ENCODE assay signal across 8 mouse cellular contexts in genomic region chr5:138279585-138280424, GRCm38 (mm10). TPM values are rescaled to one million over a fixed set of nuclear protein-coding genes. Genes with fewer than 3 reads are reported as not detected.
A peak's percentile ranks its signal among the peaks of the same experiment; 100 is the strongest.
DNase-seq lines count a peak whose midpoint lies in the region; ATAC-seq and TF ChIP-seq lines count a peak whose summit lies in the region.

Gene Gm43720, minus strand, starts transcription at chr5:138279958.
Gene Gpc2, minus strand, starts transcription at chr5:138280005.
Gene Stag3, plus strand, starts transcription at chr5:138280240.

- H3K9me3 ChIP-seq in forebrain, embryonic 16.5 days (ENCODE audit: control insufficient read depth, low read length) = peaks cover 7% of the 10 kb centered on the region
- H3K9me3 ChIP-seq in lung, embryonic 14.5 days (ENCODE audit: low read depth, low read length) = peaks cover 9% of the 10 kb centered on the region; the same call in 1 of the 2 replicates
- H3K9me3 ChIP-seq in neural tube, embryonic 15.5 days (replicated peaks) = no peaks in the 10 kb centered on the region

- TF ChIP-seq POLR2A in cerebellum, adult 2 months (IDR thresholded peaks at IDR 0.05; ENCODE audit: borderline replicate concordance, insufficient read depth, low read length) = no peak
- TF ChIP-seq POLR2A in testis, adult 2 months (IDR thresholded peaks at IDR 0.05; ENCODE audit: control insufficient read depth, low read depth, low read length) = no peak

- under 1% methylated on average over 56 of the region's 56 CpGs for WGBS in cerebellum, adult 2 months
- 0% methylated on average over 56 of the region's 56 CpGs for WGBS in forebrain, embryonic 16.5 days
- under 1% methylated on average over 56 of the region's 56 CpGs for WGBS in lung, embryonic 14.5 days
- WGBS in neural tube, embryonic 15.5 days = under 1% methylated on average over 56 of the region's 56 CpGs

- H3K9ac ChIP-seq in forebrain, embryonic 16.5 days (replicated peaks; ENCODE audit: low read depth, low read length) = peak within 1 kb of the TSS; percentile 86
- peak within 1 kb of the TSS; percentile 71 for H3K9ac ChIP-seq in lung, embryonic 14.5 days
- H3K9ac ChIP-seq in neural tube, embryonic 15.5 days (replicated peaks) = peak within 1 kb of the TSS; percentile 74

- peak within 1 kb of the TSS; percentile 29 for H3K4me3 ChIP-seq in cerebellum, adult 2 months (replicated peaks; ENCODE audit: insufficient read depth, low read depth, low read length)
- H3K4me3 ChIP-seq in forebrain, embryonic 16.5 days (replicated peaks; ENCODE audit: low read length) = peak within 1 kb of the TSS; percentile 82
- peak within 1 kb of the TSS; percentile 60 for H3K4me3 ChIP-seq in lung, embryonic 14.5 days (ENCODE audit: low read depth, low read length)
- H3K4me3 ChIP-seq in neural tube, embryonic 15.5 days (replicated peaks) = peak within 1 kb of the TSS; percentile 61
- H3K4me3 ChIP-seq in testis, adult 2 months (ENCODE audit: control insufficient read depth, low read depth, low read length) = peak within 1 kb of the TSS; percentile 98

- 0 out of 2 replicates have a peak, but pooled peaks cover 8% of the 10 kb centered on the region for H3K36me3 ChIP-seq in forebrain, embryonic 16.5 days (ENCODE audit: control insufficient read depth, insufficient read depth)
- H3K36me3 ChIP-seq in lung, embryonic 14.5 days (ENCODE audit: insufficient read depth) = peaks cover 17% of the 10 kb centered on the region; the same call in 1 of the 2 replicates
- H3K36me3 ChIP-seq in neural tube, embryonic 15.5 days = peaks cover 7% of the 10 kb centered on the region
- peaks cover 2% of the 10 kb centered on the region for H3K36me3 ChIP-seq in testis, adult 2 months (ENCODE audit: control insufficient read depth, insufficient read depth, low read length)

- no peak within 1 kb of the TSS for H3K27ac ChIP-seq in cerebellum, adult 2 months (ENCODE audit: insufficient read depth, low read length)
- peak within 1 kb of the TSS; percentile 86 for H3K27ac ChIP-seq in forebrain, embryonic 16.5 days (ENCODE audit: low read length)
- no peak within 1 kb of the TSS for H3K27ac ChIP-seq in lung, embryonic 14.5 days (ENCODE audit: low read depth)
- H3K27ac ChIP-seq in neural tube, embryonic 15.5 days (replicated peaks) = peak within 1 kb of the TSS; percentile 81
- peak within 1 kb of the TSS; percentile 98 for H3K27ac ChIP-seq in testis, adult 2 months (ENCODE audit: control insufficient read depth, insufficient read depth, low read depth, low read length)

- ATAC-seq in forebrain, embryonic 16.5 days = peak; percentile 98
- ATAC-seq in lung, embryonic 14.5 days (ENCODE audit: insufficient read depth) = peak; percentile 99
- ATAC-seq in neural tube, embryonic 15.5 days (ENCODE audit: low FRiP score) = peak; percentile 98

- intact Hi-C loops in heart, postnatal 25 days (cut with DNase I) = no loop called here

- no peak for TF ChIP-seq CTCF in cerebellum, adult 2 months (IDR thresholded peaks at IDR 0.05; ENCODE audit: borderline replicate concordance, insufficient read depth, low read depth, low read length)
- TF ChIP-seq CTCF in lung, embryonic 14.5 days (IDR thresholded peaks at IDR 0.05; ENCODE audit: low read depth) = no peak
- TF ChIP-seq CTCF in testis, adult 2 months (IDR thresholded peaks at IDR 0.05; ENCODE audit: control insufficient read depth, insufficient read depth, insufficient replicate concordance, low read depth, low read length) = no peak

- H3K4me1 ChIP-seq in cerebellum, adult 2 months (ENCODE audit: control insufficient read depth, insufficient read depth, low read length) = no peaks in the 10 kb centered on the region
- H3K4me1 ChIP-seq in forebrain, embryonic 16.5 days (replicated peaks; ENCODE audit: control insufficient read depth, insufficient read depth, low read length) = peaks cover 47% of the 10 kb centered on the region
- peaks cover 8% of the 10 kb centered on the region for H3K4me1 ChIP-seq in lung, embryonic 14.5 days (ENCODE audit: insufficient read depth)
- peaks cover 48% of the 10 kb centered on the region for H3K4me1 ChIP-seq in neural tube, embryonic 15.5 days
- peaks cover 20% of the 10 kb centered on the region for H3K4me1 ChIP-seq in testis, adult 2 months (ENCODE audit: control insufficient read depth, insufficient read depth, low read length)

- H3K4me2 ChIP-seq in forebrain, embryonic 16.5 days (ENCODE audit: low read length) = peak within 1 kb of the TSS; percentile 93
- peak within 1 kb of the TSS; percentile 66 for H3K4me2 ChIP-seq in lung, embryonic 14.5 days
- peak within 1 kb of the TSS; percentile 78 for H3K4me2 ChIP-seq in neural tube, embryonic 15.5 days

- DNase-seq in Muller cell, postnatal 12 days (ENCODE audit: inconsistent ontology term) = peak; percentile 100
- DNase-seq in cerebellum, adult 2 months = peak; percentile 51 to 63
- DNase-seq in heart, postnatal 25 days (ENCODE audit: low spot score) = peak; percentile 74
- peak; percentile 62 to 73 for DNase-seq in layer of hippocampus, adult 18-20 months (ENCODE audit: low spot score in 2 of 2)
- DNase-seq in lung, embryonic 14.5 days = peak; percentile 99

- H3K27me3 ChIP-seq in cerebellum, adult 2 months (ENCODE audit: control insufficient read depth, insufficient read depth, low read length) = no peaks in the 10 kb centered on the region
- H3K27me3 ChIP-seq in forebrain, embryonic 16.5 days (replicated peaks; ENCODE audit: control insufficient read depth, insufficient read depth, low read length) = 0 out of 2 replicates have a peak, but pooled peaks cover 2% of the 10 kb centered on the region
- no peaks in the 10 kb centered on the region; the same call in 1 of the 2 replicates for H3K27me3 ChIP-seq in lung, embryonic 14.5 days (ENCODE audit: insufficient read depth, low read length)
- no peaks in the 10 kb centered on the region for H3K27me3 ChIP-seq in neural tube, embryonic 15.5 days (replicated peaks)
- H3K27me3 ChIP-seq in testis, adult 2 months (ENCODE audit: control insufficient read depth, insufficient read depth, low read length) = no peaks in the 10 kb centered on the region

RNA-seq across cellular contexts. Expression of gene Gm43720, which starts in this region (rescaled TPM):
- polyA plus RNA-seq in cerebellum, adult 2 months (2012; rRNA removed) = 0.03 and 0.05 TPM in 2 replicates
- polyA plus RNA-seq in forebrain, embryonic 16.5 days (2015; fragmentation: Nextera tagmentation; extraction: Ambion mirVana) = 0.10 TPM in 1 of 2 replicates, not detected in the other
- not detected for total RNA-seq in heart, postnatal 25 days (2021)
- total RNA-seq in layer of hippocampus, adult 18-20 months (2021) = not detected
- polyA plus RNA-seq in lung, embryonic 14.5 days (2014; fragmentation: Nextera tagmentation; extraction: Ambion mirVana) = 0.12 TPM in 1 of 2 replicates, not detected in the other
- polyA plus RNA-seq in neural tube, embryonic 15.5 days (2015; fragmentation: Nextera tagmentation; extraction: Ambion mirVana) = 0.04 and 0.27 TPM in 2 replicates
- not detected in 2 replicates for polyA plus RNA-seq in testis, adult 2 months (2012; rRNA removed)

RNA-seq across cellular contexts. Expression of gene Gpc2, which starts in this region (rescaled TPM):
- polyA plus RNA-seq in cerebellum, adult 2 months (2012; rRNA removed) = 4.6 and 4.7 TPM in 2 replicates
- polyA plus RNA-seq in forebrain, embryonic 16.5 days (2015; fragmentation: Nextera tagmentation; extraction: Ambion mirVana) = 212 and 245 TPM in 2 replicates
- total RNA-seq in heart, postnatal 25 days (2021) = under 1 TPM; 0.08 to 0.18 TPM
- 1 to 10 TPM; 1.2 to 1.5 TPM for total RNA-seq in layer of hippocampus, adult 18-20 months (2021)
- polyA plus RNA-seq in lung, embryonic 14.5 days (2014; fragmentation: Nextera tagmentation; extraction: Ambion mirVana) = 4.3 and 4.7 TPM in 2 replicates
- polyA plus RNA-seq in neural tube, embryonic 15.5 days (2015; fragmentation: Nextera tagmentation; extraction: Ambion mirVana) = 101 and 134 TPM in 2 replicates
- 18.6 and 22.7 TPM in 2 replicates for polyA plus RNA-seq in testis, adult 2 months (2012; rRNA removed)

RNA-seq across cellular contexts. Expression of gene Stag3, which starts in this region (rescaled TPM):
- 1.9 and 2.5 TPM in 2 replicates for polyA plus RNA-seq in cerebellum, adult 2 months (2012; rRNA removed)
- 5.6 and 6.3 TPM in 2 replicates for polyA plus RNA-seq in forebrain, embryonic 16.5 days (2015; fragmentation: Nextera tagmentation; extraction: Ambion mirVana)
- total RNA-seq in heart, postnatal 25 days (2021) = not detected
- total RNA-seq in layer of hippocampus, adult 18-20 months (2021) = 1 to 10 TPM in 1 of 2 experiments, under 1 TPM in 1; 0.47 to 1.1 TPM
- 4.3 and 6.3 TPM in 2 replicates for polyA plus RNA-seq in lung, embryonic 14.5 days (2014; fragmentation: Nextera tagmentation; extraction: Ambion mirVana)
- 10.1 and 12.5 TPM in 2 replicates for polyA plus RNA-seq in neural tube, embryonic 15.5 days (2015; fragmentation: Nextera tagmentation; extraction: Ambion mirVana)
- polyA plus RNA-seq in testis, adult 2 months (2012; rRNA removed) = 201 and 224 TPM in 2 replicates

Comparison
In these comparisons a context has a peak if more than half of its experiments do, and no peak if none do; other contexts are left out.
1. RNA of gene Stag3 (polyA plus RNA-seq): 201 to 224 TPM in testis, adult 2 months; 10.1 to 12.5 TPM in neural tube, embryonic 15.5 days, 4.3 to 6.3 TPM in lung, embryonic 14.5 days, 5.6 to 6.3 TPM in forebrain, embryonic 16.5 days and 1.9 to 2.5 TPM in cerebellum, adult 2 months; every median in the first group is over 10 times any median in the second.
2. Peak in DNase-seq in heart, postnatal 25 days; RNA of the genes that start here not detected or under 1 TPM.
3. H3K27ac ChIP-seq: peak in forebrain, embryonic 16.5 days (single experiment), neural tube, embryonic 15.5 days (single experiment) and testis, adult 2 months (single experiment); none in cerebellum, adult 2 months (single experiment) and lung, embryonic 14.5 days (single experiment).
4. H3K4me3 ChIP-seq: peak in every context shown above with its lines; median percentile 98 in testis, adult 2 months; 82 in forebrain, embryonic 16.5 days; 61 in neural tube, embryonic 15.5 days; 60 in lung, embryonic 14.5 days; 29 in cerebellum, adult 2 months.
5. Peak in every context shown above with its lines, with median percentiles within 50 percentile points of each other: DNase-seq, ATAC-seq, H3K4me2 ChIP-seq and H3K9ac ChIP-seq.